Mouse (Mus musculus): Measurements from ENCODE around the gene Focad. TPM values are rescaled to one million over a fixed set of nuclear protein-coding genes. Genes with fewer than 3 reads are reported as not detected.
A peak's percentile ranks its signal among the peaks of the same experiment; 100 is the strongest.

Focad gene
- total RNA-seq, 2 experiments from 2014 or later: 59.6 to 68.2 TPM

DNA sequence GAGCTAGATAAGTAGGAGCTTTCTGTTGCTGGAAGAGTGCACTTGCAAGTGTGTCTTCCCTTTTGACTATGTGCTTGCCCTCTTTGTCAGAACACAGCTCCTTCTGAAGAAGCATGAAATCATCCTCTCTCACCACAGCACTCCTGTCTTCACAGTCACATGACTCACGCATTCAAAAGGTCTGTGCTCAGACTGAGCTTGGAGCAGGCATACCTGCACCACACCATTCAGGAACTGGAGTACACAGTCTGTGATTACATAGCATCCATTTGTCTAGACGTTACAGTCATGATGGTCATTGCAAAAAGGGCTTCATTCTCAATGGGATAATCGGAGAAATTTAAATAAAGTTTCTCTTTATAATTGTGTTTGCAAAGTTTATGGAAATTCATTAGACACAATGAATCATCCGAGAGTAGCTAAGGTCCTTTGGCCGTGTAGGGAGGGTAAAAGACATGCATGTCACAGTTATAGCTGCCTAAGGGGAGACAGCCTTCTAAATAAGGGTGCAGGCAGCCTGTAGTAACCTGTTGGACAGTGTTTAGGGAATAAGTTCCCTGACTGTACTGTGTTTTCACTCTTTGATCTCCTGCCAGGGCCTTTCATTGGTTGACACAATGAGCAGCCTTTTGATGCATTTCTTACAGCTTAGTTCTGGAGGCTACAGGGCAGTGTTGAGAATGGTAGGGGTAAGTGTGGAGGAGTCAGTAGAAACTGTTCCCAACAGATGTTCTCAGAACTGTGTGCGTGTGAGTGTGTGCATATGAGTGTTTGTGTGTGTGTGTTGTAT is 206.6 kb downstream of the Focad start:
- no peak for DNase-seq (ENCODE audit: low spot score in 2 of 2)

- DNase-seq (ENCODE audit: low spot score in 2 of 2): peak in 1 of 2 experiments; percentile 36
These were observed 207.9 kb downstream of the Focad start for GRCm38 (mm10) chr4:88302291-88302690.

DNA sequence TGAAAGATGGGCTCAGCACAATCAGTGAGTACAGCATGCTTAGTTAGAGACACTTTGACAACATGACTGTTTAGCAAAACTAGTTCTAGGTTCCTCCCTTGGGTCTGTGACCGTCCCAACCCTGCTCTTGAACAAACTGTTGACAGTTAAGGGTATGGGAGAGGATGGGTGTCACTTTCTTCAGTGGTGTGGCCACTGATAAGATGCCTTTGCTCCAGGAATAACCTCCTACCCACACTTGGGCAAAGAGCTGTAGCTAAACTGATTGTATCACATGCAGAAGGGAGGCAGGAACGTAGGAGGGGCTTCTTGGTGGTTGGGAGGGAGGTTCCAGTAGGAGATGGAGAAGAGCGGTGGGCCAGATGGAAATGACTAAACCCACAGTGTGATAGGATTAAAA is 213.3 kb downstream of the Focad start:
- no peak for DNase-seq (ENCODE audit: low spot score in 2 of 2)

- DNase-seq (ENCODE audit: low spot score in 2 of 2): no peak
These were observed 214.1 kb downstream of the Focad start for GRCm38 (mm10) chr4:88308342-88309116.

DNA sequence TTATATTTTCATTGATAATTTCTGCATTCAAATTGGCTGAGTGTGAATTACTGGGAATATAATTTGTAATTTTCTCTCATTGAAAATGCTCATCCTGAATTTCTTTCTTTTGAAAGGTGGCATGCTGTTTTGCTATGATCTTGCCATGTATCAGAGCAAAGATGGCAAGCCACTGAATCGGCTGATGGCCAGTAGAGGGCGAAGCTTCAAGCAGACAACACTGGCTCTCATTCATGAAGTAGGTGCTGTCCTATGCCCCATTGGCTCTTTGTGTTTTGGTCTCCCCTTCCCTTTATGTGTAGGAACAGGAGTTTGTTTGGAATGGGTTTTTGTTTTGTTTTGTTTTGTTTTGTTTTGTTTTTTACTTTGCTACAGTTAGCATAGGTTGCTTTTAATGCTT is 215.2 kb downstream of the Focad start:
- DNase-seq (ENCODE audit: low spot score in 2 of 2): peak; percentile 35 to 45

DNA sequence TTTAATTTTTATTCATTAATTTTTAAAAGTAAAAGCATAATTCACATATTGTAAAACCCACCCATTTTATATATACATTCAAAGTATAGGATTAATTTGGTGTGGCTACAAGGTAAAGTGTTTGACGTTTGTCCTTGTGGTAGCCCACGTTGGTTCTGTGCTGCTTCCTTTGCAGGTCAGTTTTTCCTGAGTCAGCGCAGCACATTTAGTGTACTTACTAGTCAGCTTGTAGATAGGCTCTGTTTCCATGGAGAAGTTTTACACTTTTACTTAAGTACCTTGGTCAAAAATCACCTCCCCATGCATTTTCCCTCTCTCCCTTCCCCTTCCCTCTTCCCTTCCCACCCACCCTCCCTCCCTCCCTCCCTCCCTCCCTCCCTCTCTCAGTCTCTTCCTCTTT is 220.5 kb downstream of the Focad start:
- no peak for DNase-seq (ENCODE audit: low spot score in 2 of 2)

DNA sequence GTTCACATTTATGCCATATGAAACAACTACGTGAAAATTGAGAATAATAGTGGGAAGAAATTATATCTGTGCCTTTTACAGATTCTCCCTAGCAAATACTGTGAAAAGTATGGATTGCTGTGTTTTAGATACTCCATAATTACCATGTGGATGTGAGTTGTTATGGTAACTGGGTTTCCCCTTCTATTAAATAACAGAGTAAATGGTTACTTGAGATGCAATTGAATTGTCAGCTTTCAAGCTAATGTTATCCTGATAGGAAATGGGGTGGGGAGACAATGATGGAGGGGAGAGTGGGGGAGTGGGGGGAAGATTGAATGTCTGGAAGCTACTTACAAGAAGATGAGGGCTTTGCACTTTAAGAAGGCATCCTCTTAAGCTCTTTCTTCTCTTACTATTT is 225.6 kb downstream of the Focad start:
- DNase-seq (ENCODE audit: low spot score in 2 of 2): no peak

DNA sequence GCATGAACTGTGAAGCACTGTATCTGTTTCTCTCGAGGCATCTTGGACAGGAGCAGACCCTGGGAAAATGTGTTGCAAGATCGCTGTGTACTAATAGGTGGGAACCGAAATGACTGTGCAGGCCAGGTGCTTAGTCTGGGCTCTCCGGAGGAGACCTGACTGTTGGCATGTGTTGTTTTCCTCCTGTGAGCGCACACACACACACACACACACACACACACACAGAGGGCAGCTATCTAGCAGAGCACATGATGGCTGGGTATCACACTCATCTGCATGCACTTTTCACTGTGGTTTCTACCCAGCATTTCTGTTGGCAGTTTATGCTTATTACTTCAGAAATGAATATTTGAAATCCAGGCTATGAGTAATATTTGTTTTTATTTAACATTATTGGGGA is 231.0 kb downstream of the Focad start:
- no peak for DNase-seq (ENCODE audit: low spot score in 2 of 2)

DNA sequence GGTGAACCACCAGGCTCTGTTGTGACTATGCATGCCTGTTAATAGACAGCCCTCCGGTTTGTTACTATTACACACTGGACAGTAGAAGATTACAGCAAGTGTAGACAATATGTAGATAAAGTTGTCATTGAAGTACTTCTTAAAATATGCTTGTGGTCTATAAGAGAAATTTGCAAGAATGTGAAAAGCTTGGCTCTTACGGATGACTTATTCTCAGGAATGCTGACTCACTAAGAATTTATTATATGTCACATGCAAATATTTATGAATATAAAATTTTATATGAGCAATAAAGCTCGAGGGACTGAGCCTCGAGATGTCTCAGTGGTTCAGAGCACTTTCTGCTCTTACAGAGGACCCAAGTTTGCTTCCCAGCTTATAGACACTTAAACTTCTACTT is 240.1 kb downstream of the Focad start:
- DNase-seq (ENCODE audit: low spot score in 2 of 2): no peak

GRCm38 (mm10) chr4:88336753-88337152 is 242.3 kb downstream of the Focad start:
- no peak for DNase-seq (ENCODE audit: low spot score in 2 of 2)

- DNase-seq (ENCODE audit: low spot score in 2 of 2): no peak
These were observed 242.9 kb downstream of the Focad start for GRCm38 (mm10) chr4:88337365-88337764.

DNA sequence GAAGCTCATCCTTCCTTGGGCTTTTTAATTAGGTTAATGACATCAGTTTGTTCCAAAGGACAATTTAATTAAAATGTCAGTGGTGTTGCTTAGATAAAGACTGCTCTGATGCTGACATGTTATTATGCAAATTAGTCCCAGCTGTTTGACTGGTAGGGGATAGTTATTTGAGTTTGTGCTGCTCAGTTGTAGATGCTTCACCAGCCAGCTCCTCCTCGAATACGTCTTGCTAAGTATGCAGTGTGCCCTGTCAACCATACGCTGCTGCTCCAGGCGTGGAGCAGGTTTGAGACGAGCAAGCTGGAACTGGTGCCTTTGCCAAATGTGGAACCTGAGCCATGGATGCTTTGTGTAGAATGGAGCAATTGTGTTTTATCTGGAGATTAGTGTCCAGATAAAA is 243.7 kb downstream of the Focad start:
- DNase-seq (ENCODE audit: low spot score in 2 of 2): no peak

DNA sequence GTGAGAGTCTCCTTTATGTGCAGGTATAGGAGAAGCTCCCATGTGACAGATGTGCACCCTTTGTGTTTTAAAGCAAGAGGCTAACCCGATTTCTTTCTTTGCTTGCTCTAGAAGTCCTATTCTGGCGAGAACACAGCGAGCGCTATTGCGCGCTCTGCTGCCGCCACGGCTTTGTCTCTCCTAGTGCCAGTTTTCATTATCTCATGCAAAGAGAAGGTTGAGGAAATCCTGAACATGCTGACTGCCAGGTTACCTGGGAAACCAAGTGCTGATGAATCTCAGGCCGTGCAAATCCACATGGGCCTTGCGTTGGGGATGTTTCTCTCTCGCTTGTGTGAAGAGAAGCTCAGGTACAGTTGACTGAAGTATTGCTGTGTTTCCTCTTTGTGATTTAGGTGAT is 250.0 kb downstream of the Focad start:
- peak; percentile 31 to 34 for DNase-seq (ENCODE audit: low spot score in 2 of 2)

- no peak for DNase-seq (ENCODE audit: low spot score in 2 of 2)
These were observed 250.6 kb downstream of the Focad start for GRCm38 (mm10) chr4:88345065-88345464.

- DNase-seq (ENCODE audit: low spot score in 2 of 2): no peak
These were observed 251.5 kb downstream of the Focad start for GRCm38 (mm10) chr4:88345938-88346337.

- DNase-seq (ENCODE audit: low spot score in 2 of 2): peak; percentile 62 to 71
These were observed 256.5 kb downstream of the Focad start for GRCm38 (mm10) chr4:88350910-88351309.

DNA sequence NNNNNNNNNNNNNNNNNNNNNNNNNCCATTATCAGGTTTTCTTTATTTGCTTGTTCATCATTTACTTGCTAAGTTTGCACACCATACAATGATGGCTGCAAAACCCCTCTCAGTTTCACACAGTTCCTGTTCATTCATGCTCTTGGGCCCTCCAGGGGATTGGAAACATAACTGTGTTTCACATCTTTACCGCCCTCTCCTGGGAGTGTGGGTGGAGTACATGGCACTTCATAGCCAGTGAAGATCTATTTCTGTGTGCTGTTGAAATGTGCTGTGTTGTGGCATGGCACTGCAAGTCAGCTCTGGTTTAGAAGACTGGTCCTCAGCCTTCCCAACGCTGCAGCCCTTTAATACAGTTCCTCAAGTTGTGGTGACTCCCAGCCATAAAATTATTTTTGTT is 262.2 kb downstream of the Focad start:
- peak in 1 of 2 experiments; percentile 25 for DNase-seq (ENCODE audit: low spot score in 2 of 2)

GRCm38 (mm10) chr4:88357431-88357830 is 263.0 kb downstream of the Focad start:
- no peak for DNase-seq (ENCODE audit: low spot score in 2 of 2)

DNA sequence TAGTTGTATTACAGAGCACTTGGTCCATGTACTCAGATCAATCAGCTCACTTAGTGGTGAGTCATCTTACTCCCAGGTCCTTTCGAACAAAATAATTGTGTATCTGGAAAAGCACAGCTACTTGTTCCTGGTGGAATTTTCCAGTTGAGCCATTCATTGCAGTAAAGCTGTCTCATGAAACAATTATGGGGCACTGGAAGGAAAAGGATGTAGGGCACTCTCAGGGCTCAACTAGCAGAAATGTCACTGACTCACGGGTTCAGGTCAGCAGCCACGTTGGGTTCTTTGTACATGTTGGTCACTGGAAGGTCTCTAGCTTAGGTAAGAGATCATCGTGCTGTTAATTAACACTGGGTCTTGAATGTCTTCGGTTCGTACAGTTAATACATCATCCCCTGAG is 275.5 kb downstream of the Focad start:
- no peak for DNase-seq (ENCODE audit: low spot score in 2 of 2)

DNA sequence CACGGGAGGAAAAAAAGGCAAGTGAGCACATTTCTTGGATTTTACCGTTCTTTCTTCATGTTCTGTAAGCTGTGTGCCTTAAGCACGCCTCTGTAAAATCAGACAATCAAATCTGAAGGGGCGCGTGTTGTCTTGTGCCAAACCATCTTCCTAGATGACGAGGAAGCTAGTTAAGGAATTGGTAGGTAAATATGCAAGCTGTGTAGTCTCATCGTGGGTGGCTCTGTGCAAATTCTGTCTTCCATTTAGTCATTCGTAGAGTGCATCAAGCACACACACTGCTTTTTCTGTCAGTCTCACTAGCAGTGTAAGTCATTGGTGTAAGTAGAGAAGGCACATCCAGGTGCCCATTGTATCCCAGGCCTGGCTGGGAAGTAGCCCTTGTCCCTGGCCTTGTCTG is 276.4 kb downstream of the Focad start:
- no peak for DNase-seq (ENCODE audit: low spot score in 2 of 2)

DNA sequence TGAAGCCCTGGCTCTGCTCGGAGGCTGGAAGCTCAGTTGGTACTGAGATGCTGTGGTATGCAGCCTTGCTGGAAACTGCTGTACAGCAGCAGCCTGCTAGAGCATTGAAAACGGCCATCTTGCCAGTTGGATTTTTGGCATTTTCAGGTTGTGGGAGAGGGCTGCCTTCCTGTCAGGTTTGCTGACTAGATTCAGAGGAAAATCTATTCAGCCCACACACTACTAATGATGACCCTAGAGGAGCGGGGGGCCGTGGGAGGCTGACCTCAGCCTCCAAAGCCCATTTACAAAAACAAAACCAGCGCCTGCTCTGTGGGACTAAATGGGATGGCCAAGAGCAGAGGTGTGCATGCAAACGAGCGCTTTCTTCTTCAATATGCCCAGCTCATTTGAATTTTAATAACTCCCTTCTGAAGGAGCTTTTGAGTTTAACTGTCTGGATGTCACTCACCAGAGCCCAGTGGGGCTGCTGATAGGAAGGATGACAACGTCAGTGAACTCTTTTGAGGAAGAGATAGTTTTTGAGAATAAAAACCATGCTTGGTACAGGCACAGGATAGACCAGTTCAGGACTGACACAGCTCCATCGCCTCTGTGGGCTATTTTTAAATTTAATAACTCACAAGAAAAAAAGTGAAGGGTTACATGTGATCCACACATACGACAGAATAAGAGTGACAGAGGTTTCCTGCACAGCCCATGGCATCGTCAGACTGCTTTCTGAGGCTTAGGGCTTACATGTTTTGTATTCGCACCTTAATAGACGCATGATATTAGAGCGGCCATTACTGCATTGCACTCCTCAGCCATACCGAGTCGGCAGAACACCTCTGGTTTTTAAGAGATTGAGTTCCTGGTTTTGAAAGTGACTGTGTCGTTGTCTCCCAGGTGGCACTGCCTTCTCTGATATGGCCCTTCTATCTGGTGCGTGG is 278.1 kb downstream of the Focad start:
- no peak for DNase-seq (ENCODE audit: low spot score in 2 of 2)

- DNase-seq (ENCODE audit: low spot score in 2 of 2): no peak
These were observed 295.6 kb downstream of the Focad start for GRCm38 (mm10) chr4:88390036-88390435.

Measured in layer of hippocampus, postnatal 10 days (tissue).